Mouse (Mus musculus) inflammation-experienced regulatory T-cells, adult 6 months (primary cell): Measurements from ENCODE around the gene Rwdd1. TPM values are rescaled to one million over a fixed set of nuclear protein-coding genes. Genes with fewer than 3 reads are reported as not detected.
"Not testable (repeated sequence)": the region's sequence is repeated elsewhere in the genome, so short reads cannot be mapped to it uniquely, and the experiment has no call there.

ENCODE experiments used
- ATAC-seq: one replicate; pipeline ENCODE4 v1.8.0; 2017
- polyA plus RNA-seq, 3 experiments: library from polyadenylated mRNA; unstranded; fragments of 100-300 nt; shearing (Covaris generic); gene quantifications; one replicate each; pipeline ENCODE4 v1.2.1; 2017

Rwdd1 gene
- 100 to 1,000 TPM in 1 of 3 experiments, 10 to 100 TPM in 2; 59.6 to 140 (median 87.0) TPM for polyA plus RNA-seq

DNA sequence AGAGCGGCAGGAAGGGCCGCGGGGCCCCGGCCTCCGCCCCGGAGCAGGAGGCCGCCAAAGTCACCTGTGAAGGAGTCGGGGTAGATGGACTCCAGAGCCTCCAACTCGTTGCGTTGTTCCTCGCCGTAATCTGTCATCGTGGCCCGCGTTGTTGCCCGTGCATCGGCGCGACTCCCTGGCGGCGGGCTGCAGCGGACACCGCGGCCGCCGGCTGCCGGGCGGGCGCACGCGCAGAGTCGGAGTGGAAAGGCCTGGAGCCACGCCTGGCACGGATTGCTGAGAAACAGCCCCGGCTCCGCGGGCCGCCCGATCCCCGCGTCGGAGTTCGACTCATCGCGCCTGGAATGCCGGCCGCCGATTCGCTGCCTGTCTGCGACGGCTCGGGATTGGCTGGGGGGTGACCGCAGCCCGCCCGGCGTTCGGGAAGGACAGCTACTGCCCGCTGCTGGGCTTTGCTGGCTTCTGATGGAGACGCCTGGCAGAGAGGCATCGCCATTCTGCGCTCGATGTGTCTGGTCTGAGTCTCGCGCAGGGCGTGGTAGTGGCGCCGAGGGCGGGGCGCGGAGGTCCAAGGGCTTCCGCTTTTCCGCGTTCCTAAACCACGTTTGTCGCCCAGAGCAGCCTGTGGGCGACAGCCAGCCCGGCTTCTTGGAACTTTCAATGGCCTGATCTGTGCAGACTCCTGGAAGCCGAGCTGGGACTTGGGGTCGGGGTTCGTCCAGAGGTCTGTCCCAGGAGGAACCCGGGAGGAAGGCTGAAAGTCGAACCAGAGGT lies at the start of gene Rwdd1:
Gene Rwdd1 (minus strand): TSS at position 323 of the 774 bp plus-strand sequence.
- ATAC-seq = peak; percentile 89

DNA sequence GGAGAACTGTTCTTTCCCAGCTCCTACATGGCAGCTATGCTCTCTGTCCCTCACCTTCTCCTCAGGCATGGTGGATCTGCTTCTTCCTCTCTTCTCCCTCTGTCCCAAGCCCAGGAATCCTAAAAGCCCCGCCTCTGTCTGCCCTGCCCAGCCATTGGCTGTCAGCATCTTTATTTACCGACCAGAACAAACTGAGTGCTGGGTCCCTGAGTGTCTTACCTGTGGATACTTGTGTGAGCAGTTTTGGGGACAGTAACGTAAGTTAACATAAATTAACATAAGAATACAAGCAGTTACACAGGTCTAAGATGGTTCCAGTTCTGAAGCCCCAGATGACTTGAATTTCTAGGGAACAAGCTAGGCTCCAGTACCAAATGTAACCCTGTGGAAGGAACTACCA lies 47.2 kb upstream of the Rwdd1 start:
- no peak for ATAC-seq

DNA sequence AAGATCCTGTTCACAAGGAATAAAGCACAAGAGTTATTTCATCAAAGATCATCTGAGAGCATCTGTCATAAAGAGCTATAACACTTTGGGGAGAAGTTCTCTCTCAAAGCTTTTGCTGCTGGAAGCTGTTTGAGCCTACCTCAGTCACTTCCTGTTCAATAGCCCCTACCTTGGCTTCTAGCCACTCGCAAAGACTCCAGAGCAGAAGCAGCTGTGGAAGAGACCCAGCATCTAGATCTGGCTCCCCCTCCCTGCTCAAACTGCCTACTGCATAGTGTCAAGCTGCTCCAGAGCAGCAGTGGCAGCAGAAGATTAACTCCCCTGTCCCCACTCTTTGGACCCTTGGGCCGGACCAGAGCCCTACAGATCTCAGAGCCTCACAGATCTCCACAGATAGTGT lies 34.6 kb upstream of the Rwdd1 start:
- ATAC-seq = no peak

DNA sequence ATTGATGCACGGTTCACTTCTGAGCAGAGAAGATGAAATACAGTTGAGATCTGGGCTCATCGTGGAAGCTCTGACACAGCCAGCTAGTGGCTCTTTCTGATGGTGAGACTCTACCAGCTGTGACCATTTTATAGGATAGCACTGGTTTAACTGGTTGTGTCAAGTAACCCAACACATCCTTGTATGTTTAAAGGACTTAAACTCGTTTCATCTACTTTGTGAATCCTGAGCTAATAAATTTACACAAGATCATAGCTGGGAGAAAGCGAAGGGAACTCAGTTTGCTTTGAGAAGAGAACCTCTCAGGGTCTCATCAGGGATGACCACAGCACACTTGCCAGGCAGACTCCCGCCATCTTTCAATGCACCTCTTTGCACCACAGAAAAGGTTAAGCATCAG lies 24.8 kb upstream of the Rwdd1 start, which contains the start of gene Calhm4:
Gene Calhm4 (minus strand): TSS at position 101 of the 400 bp plus-strand sequence.
- no peak for ATAC-seq

DNA sequence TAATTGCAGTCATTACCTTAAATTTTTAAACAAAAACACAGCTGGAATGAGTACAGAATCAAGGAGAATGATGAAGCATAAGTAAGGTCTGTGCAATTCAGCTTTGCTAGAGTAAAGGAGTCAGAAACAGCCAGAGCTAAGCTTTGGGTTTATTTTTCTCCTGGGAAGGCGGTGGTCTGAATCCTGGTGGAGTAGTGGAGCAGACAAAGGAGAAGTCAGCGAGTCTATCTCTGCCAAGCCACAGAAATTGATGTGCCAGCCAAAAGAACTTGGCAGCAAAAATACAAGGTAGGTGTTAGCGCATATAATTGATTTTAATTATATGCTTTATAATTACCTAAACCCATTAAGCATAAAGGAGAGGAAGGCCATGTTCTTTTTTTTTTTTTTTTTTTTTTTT lies 18.0 kb upstream of the Rwdd1 start, which contains the start of gene Trappc3l:
Gene Trappc3l (plus strand): TSS at position 197 of the 400 bp plus-strand sequence.
- no peak for ATAC-seq

DNA sequence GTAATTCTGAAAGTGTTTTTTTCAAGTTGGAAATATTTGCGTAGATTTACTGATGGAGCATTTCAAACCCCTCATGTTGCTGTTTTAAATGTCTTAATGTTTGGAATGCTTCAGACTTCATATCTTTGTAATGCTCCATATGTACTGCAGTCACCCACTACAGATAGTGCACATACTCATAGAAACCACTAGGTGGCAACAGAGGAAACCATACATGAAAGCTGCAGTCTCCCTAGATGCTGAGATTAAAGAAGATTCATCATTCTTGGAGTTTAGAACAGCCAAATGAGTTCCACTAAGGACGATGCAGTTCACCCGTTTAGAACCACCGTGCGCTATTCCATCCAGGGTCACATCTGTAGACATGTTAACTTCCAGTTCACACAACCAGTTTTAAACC lies 17.2 kb upstream of the Rwdd1 start:
- peak; percentile 89 for ATAC-seq

DNA sequence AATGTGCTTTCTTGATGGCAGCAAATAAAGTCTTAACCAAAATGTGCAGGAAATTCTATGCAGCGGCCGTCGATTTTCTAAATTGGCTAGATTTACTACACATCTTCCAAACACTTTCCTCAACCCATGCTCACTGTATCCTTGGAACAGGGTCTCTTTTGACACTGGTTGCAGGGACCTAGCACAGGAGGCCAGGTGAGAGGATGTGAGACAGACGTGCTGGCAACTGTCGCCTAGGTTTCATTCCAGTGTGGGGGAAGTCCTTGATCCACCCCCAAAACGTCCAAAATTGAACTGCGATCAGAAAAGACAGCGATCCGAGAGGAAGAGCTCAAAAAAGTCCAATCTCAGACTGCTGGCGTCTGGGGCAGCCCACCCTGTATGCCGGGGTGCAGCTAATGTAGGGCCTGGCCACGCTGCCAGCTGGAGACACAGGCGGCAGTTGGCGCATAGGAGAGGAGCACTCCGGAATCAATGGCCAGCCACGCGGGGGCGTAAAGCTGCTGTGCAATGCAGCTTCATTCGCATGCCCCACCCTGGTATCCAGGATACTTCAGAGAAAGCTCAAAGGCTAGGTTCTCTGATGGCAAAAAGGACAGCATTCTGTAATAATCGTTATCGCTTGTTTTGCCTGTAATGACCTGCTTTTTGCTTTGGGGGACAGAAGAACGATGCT lies 14.3 kb upstream of the Rwdd1 start:
- peak; percentile 30 for ATAC-seq

DNA sequence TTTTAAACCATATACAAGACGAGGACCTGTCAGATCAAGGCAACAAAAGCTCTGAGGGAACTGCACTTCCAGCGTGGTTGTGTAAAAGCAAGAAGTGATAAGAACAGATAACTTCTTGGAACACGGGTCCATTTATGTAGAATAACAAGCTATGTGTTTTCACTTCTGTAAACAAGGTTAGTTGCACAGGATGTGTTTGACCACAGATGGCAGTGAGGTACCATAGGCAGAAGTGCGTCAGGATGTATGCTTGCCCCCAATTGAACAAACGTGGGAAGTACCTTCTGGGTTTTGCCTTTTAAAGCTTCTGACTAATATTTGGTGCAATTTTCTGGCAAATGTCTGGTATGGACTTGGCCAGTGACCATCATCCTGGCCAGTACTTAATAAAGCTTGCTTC lies 10.9 kb upstream of the Rwdd1 start:
- ATAC-seq = peak; percentile 89

DNA sequence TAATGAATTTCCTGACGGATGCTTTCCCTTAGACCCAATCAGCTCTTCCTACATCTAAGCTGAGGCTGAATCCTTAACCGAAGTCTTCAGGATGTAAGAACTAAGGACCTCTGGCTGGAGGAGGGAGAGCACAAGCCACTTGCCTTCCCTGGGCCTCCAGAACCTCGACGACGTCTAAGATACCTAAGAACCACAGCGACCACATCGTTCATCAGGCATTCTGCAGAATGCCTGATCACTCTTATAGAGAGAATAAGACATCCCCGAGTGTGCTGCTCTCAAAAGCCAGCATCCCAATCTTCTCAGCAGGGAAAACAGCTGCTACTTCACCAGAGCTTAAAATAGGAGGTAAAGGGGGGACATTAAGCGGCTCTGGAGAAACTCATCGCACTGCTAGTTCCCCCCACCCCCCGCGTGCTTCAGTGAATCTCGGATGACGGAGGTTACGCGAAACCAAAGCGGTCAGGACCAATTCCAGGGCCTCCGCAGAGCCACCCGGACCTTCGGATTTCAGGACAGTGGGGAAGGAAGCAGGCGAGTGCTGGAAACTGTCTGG lies 600 bp downstream of the Rwdd1 start:
- peak; percentile 12 for ATAC-seq

DNA sequence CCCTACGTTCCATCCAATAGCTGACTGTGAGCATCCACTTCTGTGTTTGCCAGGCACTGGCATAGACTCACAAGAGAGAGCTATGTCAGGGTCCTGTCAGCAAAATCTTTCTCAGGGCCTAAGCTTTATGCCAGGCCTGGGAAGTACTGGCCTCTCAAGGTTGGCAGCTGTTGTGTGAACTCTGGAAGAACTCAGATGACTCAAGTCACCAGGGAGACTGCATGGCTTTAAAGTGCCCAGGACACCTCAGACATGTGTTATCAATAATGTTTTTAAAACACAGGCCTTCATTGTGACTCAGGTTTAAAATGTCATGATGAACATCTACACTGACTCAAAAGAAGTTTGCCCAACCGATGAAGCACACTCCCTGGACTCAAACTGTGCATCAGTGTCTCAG lies 6.2 kb downstream of the Rwdd1 start:
- no peak for ATAC-seq

DNA sequence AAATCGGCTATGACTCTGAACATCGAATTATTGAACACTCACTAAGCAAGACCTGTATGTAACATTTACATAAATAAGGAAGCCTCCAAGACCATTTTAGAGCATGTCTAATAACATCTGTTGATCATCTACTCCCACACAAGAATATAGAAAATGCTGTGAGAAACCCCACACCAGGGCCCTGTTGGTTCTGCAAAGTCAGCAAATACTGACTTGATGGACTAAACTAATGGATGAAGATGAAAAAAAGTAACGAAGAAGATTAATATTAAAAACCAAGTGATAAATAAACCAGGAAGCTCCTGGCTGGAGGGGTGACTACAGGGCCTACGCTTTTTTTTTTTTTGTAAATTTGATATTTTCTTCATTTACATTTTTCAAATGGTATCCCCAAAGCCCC lies 6.8 kb downstream of the Rwdd1 start:
- ATAC-seq = no peak

DNA sequence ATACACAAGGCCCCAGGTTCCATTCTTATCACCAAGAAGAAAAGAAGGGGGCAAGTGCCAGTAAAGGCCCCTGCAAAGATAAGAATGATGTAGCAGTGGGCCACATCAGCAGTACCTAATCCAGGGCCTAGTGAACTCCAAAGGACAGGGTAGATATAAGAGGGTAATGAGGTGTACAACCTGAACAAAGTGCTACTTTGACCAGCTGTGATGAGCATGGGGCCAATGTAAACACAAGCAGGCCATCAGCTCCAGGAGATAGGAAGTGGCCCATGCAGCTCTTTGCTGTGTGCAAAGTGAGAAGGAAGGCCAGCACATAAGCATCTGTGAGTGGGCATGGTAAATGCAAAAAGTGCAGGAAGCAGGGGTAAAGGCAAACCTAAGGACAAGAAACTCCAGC lies 21.0 kb downstream of the Rwdd1 start:
- no peak for ATAC-seq

DNA sequence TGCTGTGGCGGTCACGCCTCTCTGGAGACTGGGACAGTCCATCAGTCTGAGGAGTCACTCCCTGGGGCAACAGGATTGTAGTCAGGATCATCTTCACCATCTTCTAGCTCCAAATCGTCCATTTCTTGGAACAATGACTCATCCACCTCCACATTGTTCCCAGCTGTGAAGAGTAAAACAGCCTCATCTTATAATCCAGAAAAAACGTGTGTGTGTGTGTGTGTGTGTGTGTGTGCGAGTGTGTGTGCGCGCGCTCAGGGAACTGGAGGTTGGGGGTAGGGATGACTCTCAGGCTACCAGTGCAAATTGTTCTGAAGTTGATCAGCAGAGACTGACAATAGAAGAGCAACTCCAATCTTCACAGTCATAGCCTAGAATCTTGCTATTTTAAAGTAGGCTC lies 22.7 kb downstream of the Rwdd1 start:
- not testable (repeated sequence) for ATAC-seq

DNA sequence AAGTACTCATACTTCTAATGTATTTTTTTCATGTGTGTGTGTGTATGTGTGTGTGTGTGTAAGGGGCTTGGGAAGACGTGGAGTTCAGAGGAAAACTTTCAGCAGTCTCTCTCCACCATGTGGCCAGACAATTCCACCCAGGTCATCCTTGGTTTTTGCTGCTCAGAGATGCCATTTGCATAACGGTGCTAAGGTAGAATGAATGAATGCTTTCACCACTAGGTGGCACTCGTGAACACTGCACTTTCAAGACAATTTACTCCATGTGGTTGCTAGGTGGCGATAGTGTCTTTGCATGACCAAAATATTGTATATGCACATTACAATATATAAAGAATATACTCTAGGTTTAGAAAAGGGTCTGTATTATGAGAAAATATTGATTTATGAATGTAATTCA lies 32.7 kb downstream of the Rwdd1 start:
- peak; percentile 100 for ATAC-seq

DNA sequence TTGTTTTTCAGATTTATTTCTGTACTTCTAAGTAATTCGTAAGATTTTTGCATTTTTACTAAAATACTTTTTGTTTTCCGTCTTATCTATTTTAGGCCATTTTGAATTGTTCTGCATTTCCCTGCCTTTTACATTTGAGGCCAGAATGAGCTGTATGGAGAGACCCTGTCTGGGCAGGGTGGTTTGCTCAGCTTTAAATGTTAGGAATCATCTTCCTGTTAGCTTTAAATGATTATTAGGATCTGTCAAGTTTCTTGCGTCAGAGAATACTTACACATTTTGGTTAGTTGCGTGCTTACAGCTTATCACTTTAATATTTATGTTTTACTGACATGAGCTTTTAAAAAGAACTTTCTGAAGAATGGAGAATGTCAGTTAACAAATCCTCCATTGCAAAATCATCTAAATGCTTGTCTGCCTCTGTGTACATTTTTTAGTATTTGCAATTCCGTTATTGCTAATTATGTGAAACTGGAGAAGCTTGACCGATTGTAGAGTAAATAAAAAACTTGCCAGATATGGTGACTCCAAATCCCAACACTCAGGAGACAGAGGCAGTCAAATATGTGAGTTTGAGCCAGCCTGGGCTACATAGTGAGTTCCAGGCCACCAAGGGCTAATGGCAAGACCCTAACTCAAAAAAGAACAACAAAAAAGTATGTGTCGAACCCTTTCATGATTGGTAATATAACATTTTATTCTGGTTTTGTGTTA lies 44.5 kb downstream of the Rwdd1 start:
- ATAC-seq = no peak

DNA sequence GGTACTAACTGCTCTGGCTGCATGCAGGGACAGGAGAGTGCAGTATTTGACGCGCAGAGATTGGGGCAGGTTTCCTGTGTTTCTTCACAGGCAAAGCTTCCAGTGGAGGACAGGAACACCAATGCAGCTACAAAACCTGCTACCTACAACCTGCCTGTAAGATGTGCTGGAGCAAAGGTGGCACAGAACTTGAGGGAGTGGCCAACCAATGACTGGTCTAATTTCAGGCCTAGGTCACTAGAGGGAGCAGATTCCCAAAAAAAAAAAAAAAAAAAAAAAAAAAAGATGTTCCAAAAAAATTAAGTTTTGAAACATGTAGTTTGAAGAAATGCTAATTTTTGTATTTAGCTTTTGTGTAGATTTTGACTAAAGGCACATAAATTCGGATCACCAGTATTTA lies 66.9 kb downstream of the Rwdd1 start:
- ATAC-seq = no peak

DNA sequence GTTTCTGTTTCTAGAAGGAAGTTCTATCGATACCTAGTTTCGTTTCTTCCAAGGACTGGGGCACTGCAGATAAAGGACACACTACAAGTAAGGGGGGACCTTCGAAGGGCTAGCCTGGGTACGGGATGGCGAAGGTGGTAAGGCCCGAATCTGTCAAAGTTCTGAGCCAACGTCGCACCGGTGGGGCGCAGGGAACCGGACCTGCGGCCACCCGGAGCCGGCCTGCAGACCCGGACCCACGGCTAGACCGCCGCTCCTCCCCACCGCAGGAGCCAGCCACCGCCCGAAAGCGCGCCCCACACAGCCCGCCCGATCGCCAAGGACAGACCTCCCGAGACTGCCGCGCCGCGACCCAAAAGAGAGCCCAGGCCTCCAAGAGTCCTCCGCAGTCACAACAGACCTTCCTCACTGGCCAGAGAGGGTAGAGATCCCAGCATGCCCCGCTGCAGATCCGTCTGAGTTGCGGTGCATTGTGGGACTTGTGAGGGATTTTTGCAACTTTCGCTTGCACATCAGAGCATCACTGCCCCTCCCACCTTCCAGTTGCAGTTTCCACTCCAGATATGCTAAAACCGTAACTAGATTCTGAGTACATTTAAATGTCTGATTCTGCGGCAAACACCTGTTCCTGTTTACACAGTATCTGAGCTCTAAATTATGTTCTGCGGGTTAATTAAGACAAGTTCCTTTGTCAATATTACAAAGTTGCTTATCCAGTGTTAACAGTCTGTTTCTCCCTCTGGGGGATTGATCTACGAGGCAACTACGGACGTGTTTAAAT lies 68.4 kb downstream of the Rwdd1 start, which contains the start of gene Zup1:
Gene Zup1 (minus strand): TSS at position 467 of the 781 bp plus-strand sequence.
- ATAC-seq = peak; percentile 95

Other genes with a start within 250 kb of the Rwdd1 start
- not detected for gene Sult3a2, start 232.9 kb downstream of the Rwdd1 start, polyA plus RNA-seq
- gene Sult3a1, start 161.9 kb downstream of the Rwdd1 start, polyA plus RNA-seq = not detected
- under 1 TPM in 2 of 3 experiments, not detected in 1; 0.16 to 0.17 TPM for gene Rsph4a, start 114.5 kb downstream of the Rwdd1 start, polyA plus RNA-seq
- 10 to 100 TPM; 59.3 to 86.4 (median 70.5) TPM for gene Zup1, start 68.4 kb downstream of the Rwdd1 start, polyA plus RNA-seq
- not detected for gene Trappc3l, start 18.0 kb upstream of the Rwdd1 start, polyA plus RNA-seq
- gene Calhm4, start 24.7 kb upstream of the Rwdd1 start, polyA plus RNA-seq = not detected
- gene Calhm5, start 76.9 kb upstream of the Rwdd1 start, polyA plus RNA-seq = not detected
- 10 to 100 TPM; 30.6 to 42.2 (median 39.7) TPM for gene Calhm6, start 108.4 kb upstream of the Rwdd1 start, polyA plus RNA-seq
- 1 to 10 TPM; 1.0 to 3.3 (median 2.4) TPM for gene Dse, start 188.1 kb upstream of the Rwdd1 start, polyA plus RNA-seq